Mouse (Mus musculus) 3T3-L1 (cell line): ENCODE measurements around the gene Tmem43.

Source experiments
- DNase-seq: peaks from one replicate; pipeline ENCODE4 v3.0.0-alpha.2; 2015; ENCODE audit warnings: low read depth, low spot score

Gene Tmem43

DNA sequence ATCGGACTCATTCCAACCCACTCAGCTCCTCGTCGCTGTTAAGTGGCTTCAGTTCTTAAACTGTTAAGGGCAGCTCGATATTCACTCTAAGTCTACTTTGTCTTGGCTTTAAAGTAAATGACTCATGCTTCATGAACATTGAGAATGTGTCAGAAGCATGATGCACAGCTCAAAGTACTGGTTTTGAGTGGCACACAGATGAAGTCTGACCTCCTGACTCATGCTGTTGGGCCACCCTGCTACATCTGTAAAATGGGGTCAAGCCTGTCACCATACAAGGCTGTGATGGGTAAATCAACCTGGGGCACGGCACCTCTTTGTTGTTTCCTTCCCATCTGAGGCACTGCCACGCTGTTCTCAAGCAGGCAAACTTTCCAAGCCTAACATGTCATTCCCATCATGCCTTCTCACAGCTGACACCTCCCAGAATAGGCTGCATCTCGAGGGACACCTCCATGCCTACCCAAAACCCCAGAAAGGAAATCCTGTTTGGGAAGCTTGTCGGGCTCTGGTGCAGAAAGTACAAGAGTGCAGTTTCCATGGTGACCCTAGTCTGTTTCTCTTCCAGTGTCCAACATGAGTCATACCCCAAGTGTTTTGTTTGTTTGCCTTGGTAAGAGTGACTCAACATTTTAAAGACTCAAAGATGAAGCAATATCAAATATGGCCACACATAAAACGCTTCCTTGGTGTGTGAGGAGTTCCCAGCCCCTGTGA lies 15.2 kb downstream of the Tmem43 start:
- DNase-seq: peak; percentile 99

DNA sequence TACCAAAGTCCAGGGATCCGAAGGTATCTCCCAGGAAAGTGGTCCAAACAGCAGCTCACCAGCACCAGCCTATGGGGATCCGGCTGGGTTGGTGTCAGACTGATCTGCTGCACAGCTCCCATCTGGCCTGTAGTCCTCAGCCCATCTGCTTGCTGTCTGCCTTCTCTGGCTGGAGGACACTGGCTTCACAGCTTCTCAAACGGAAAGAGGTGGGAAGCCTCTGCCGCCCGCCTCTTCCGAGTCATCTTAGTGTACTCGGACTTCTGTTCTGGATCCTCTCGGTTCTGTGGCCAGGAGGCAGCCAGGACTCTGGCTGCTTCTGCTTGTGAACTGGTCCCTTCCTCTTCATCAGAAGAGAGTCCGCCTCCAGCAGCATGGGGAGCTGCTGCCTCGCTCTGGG lies 16.4 kb downstream of the Tmem43 start:
- DNase-seq: no peak

DNA sequence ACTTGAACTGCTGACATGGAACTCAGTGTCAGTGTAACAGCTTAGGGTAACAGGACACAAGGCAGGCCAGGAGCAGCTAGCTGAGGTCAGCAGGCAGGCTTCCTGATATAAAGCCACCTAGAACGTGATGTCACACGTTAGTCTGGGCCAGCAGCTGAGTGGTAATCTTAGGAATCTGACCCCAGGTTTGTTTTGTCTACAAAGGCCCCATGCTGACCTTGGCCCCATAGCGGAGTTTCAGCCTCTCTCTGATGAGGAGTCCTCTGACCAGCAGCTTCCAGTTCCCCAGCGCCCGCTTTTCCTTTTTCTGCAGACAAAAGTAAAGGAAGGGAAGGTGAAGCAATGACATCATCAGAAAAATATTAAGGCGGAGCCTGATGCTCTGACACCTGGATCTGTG lies 17.5 kb downstream of the Tmem43 start:
- no peak for DNase-seq

DNA sequence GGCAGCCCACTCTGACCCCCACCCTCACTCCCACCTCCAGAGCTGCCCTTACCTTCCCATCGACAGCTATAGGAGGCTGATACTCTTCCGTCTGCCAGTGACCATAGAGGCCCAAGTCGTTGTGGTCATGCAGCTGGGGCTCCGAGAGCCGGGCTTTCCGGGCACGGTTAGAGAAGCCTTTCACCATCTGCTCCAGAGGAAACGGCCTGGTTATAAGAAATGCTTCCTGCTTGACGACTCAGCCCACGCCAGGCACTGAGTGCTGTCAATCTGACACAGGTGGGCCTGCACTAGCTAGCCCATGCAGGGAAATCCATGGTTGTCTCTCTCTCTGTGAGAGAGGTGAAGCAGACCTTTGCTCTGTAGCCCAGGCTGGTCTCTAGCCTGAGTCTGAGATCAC lies 19.6 kb downstream of the Tmem43 start:
- DNase-seq: no peak

DNA sequence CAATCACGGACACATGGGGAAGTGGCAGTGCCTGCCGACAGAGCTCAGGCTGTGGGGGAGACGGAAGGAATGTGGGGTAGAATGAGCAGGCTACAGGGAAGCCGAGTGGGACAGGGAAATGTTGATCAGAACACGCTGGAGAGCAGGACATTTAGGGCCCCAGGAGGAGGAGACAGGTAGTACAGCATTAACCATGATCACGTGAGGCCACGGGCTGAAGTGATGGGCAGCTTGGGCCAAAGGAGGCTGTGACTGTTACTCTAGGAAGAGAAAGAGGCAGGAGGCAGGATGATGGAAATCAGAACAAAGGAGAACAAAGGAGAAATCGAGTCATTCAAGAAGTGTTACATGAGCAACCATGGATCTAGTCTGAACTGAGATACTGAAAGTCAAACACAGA lies 21.0 kb downstream of the Tmem43 start:
- no peak for DNase-seq

DNA sequence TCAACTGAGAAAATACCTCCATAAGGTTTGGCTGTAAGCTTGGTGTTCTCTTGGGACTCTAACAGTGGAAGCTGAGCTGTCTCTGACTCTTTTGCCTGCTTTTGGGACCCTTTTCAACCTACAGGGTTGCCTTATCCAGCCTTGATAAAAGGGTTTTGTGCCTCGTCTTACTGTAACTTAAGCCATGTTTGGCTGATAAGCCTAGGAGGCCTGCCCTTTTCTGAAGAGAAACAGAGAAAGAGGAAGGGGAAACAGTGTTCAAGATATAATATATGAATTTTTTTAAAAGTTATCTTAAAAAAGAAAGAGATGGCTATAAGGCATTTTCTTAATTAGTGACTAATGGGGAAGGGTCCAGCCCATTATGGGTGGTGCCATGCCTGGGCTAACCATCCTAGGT lies 29.8 kb downstream of the Tmem43 start:
- DNase-seq: no peak

DNA sequence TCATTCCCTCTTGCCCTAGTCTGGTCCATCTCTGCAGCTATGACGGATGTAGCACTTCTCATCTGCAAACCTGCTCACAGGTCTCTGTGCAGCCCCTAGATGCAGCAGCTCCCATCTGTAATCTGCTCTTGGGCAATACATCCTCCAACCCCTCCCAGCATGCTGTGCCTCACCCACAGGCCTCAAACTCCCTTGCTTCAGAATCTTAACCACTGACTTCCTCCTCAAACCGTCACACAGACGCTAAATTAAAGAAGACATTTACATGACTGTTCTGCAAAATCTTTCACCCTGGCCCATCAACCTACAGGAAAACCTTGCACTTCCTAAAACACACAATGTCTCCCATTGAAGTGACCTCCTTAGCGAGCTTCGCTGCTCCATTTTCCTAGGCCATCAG lies 32.5 kb downstream of the Tmem43 start:
- no peak for DNase-seq

DNA sequence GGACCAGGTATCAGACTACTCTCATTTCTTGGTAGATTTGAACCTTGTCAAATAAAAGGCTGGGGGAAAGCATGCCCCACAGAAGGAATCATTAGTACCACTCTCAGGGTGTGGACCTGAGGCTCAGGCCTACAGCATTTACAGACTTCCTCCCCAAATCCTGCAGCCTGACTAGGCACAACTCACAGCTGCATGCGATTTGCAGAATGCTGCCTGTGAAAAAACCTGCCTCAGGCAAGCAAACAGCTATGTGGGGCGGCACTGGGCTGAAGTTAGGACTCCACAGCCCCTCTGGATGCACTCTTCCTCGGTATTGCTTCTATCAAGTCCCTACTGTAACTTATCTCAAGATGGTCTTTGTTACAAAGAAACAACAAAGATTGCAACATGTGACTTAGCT lies 34.5 kb downstream of the Tmem43 start:
- no peak for DNase-seq

DNA sequence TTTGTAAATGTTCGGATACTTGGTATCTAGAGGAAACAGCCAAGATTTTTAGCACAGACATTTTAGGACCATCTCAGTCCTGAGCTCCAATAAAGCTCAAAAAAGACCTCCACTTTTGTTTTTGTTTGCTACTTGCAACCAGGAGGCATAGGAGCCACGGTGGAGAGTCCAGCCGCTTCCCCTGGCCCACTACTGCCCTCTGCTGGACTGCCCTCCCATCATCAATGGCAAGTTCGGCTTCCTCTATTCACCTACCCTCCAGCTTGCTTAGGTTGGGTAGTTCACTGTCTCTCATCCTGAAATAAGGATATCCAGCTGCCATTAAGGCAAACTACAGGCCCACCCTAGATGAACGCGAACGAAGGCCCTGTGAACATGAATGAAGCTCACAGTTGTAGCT lies 35.8 kb downstream of the Tmem43 start:
- peak; percentile 87 for DNase-seq

DNA sequence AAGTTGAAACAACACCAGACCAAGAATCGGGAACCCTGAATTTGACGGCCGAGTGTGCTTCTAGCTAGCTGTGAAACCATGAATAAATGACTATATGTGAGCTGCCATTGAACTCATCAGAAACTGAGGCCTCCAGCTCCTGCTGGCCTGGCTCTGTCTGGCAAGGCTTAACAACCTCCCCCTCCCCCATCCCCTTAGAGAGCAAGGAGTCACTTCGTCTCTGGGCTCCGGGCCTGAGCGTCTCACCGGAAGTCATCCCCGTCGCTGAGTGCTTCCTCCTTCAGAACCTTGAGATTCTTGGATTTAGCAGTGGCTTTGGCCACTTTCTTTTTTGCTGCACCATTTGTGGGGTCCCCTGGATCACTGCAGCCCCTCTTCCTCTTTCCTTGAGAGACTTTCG lies 36.7 kb downstream of the Tmem43 start:
- DNase-seq: no peak

DNA sequence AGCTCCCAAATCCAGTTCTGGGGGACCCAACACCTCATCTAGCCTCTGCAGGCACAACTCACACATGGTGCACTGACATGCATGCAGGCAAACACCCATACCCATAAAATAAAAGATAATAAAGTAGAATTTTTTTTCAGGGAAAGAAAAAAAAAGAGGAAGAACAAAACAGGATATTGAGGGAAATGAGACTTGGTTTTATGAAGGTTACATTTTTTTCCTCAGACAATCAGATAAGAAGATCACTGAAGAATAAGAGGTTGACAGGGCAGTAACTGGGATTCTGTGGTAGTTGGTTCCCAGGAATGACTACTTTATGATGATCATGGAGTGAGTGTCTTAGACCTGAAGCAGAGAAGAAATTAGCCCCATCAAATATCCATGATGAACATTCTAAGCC lies 40.6 kb downstream of the Tmem43 start:
- DNase-seq: no peak

DNA sequence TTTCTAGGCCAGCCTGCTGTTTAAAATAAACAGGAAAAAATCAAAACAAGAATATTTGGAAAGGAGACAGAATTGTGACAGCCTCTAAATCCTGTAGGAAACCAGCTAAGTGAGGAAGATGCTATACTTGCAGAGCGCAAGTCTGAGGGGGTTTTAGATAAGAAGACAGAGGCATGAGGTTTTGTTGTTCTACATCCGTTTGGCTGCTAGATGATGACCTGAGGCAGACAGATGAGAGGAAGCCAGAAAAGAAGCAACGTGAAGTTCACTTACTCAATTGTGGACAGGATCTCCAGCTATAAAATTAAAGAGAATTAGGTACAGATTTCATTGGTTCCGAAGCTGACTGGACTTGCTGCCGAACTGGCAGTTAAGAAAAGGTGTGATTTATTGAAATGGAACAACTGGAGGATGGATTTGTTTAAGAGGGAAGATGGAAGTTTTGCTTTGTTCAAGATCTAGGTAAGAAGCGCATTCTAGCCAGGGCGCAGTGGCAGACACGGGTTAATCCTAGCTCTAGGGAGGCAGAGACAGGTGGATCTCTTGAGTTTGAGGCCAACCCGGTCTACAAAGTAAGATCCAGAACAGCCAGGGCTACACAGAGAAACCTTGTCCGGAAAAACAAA lies 41.3 kb downstream of the Tmem43 start:
- no peak for DNase-seq

DNA sequence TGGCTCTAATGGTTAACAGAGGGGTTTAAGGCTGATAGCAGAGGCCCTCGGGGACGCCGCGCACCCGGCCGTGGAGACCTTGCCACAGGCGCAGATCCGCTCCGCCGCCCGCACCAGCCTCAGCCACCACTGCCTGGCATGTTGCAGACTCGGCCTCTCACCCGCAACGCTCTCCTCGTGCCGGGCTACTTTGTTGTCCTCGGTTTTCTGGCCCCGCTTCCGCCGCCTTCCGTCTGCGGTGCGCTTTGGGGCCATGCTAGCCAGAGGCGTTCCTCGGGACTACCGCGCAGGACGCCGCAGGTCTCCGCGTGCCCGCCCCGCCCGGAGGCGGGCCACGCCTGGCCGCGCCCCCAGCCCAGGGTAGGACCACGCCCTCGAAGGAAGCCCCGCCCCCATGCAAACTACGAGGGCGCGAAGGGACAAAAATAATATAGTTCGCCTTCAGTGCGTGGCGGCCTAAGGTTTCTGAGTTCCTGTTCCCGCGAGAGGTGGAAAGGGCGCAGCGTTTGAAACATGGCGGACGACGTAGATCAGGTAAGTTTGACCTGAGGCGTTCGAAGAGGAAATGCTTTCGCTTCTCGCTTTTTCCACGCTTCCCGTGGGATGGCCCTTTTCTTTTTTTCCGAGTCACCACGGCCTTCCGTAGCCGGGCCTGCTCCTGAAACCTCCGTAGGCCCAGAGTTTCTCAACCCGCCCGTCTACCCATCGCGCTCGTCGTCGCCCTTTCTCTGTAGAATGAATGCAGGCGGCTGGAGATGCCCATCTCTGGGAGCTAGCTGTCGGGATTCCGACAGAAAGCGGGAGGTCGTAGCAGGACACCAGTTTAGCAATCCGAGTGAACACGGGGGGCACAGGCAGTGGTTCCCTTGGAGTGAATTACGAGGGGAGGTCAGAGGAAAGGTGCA lies 42.3 kb downstream of the Tmem43 start, which contains the start of the genes Xpc and Lsm3:
Gene Xpc (minus strand): TSS at position 344 of the 905 bp plus-strand sequence.
Gene Lsm3 (plus strand): TSS at position 384 of the 905 bp plus-strand sequence.
- peak; percentile 97 for DNase-seq

DNA sequence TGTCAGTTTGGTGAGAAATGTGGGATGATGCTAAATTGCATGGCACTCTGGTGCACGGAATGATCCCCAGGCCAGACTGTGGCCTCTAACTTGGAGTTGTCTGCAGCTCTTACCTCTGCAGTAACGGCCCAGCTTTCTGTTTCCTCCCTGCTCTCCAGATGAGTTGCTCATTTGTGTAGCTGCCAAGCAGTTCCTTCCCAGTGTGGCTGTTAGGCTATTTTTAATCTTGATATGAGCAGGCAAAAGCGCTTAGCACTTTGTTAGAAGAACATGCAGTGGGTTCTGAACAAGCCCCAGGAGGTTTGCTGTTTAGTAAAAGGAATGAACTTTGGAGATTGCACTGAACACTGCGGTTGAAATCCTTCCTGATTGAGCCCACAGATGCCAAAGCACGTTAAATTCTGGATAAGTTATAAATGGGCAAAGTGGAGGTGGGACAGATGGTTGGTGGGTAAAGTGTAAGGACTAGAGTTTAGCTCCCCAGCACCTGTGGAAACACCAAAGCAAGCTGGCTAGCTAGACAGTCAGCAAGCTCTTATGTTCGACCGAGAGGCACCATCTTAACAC lies 45.0 kb downstream of the Tmem43 start:
- no peak for DNase-seq

DNA sequence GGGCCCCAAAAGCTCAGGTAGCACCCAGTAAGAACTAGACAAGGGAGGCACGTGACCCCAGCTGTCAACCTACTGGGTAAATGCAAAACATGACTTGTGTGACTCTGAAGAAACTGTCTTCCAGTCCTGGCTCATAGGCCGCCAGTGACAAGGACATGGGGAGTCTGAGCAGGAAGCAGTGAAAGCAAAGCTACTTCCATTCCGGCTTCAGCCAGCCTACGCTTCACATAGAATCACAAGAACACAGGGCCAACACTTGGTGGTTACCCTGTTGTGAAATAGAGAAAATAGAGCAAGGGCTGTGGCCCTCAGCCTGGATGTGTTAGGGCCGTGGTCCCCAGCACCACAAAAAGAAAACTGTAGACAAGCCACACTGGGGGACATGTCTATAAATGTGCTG lies 49.3 kb downstream of the Tmem43 start:
- no peak for DNase-seq

DNA sequence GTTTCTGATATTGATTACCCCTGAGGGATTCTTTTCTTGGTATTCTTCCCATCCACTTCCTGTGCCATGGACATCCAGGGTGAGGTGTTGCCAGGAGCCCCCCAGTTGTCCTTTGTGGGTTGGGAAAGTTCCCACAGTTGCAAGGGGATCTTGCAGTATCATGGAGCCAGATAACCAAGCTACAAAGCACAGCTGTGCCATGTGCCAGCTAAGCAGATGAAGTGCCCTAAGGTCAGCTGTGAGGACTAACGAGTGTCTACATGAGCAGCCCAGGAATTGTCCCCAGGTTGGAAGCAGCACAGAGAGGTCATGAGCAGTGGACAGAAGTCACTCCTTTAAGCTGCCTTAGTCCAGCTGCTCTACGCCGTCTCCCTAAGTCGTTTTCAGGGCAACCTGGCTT lies 52.0 kb downstream of the Tmem43 start:
- no peak for DNase-seq

DNA sequence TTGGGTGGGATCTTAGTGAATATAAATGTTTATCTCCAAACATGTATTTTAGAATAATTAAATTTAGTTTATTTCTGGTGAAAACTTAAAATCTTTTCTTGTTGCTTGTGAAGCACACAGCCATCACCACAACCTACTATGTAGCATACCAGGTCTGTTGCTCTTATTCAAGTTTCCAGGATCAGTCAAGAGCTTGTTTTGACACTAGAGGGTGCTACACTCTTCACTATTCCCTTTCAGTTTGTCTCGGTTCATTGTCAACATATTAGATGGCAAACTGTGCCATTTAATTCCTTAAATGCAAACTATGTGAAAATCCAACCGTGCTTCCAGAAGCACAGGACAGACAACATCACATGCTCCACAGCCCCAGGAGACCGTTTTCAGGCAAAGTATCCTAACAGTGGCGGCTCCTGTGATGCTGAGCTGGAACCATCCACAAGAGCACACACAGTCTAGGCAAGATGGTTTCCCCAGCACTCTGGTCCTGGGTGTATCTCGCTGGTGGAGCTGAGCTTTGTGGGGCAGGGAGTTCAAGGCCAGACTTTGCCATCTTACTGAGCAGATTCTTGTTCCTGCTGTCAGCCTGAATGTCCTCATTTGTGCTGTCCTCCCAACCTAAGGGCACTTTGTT lies 53.8 kb downstream of the Tmem43 start:
- DNase-seq: peak; percentile 89

DNA sequence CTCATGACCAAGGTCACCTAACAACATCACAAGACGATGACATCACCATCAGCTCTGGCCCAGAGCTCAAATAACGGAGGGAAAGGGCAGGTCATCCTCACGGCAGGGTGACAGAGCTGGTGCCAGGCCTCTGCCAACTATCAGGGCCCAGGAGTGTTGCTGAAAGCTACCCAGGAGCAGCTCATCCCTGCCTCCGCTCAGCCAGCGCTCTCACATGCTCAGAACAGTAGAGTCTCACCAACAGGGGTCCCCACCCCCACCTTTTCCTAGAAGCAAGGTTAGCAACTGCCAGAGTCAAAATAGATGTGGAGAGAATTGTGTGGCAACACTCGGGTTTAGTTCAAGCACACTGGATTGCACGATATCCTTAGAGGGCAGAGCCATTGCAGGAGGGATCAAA lies 54.8 kb downstream of the Tmem43 start:
- DNase-seq: no peak

DNA sequence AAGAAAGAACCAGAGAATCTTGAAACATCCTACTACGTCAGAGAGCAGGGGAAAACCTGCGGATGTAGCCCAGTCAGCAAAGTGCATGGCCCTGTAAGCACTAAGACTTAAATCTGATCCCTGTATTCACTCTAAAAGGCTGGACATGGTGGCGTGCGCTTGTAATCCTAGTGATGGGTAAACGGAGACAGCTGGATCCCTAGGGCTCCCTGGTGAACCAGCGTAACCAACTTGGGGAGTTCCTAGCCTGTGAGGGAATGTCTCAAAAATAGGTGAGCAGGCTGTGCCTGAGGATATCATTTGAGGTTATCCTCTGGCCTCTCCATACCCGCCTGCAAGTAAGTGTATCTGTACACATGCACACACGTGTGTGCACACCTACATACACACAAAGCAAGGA lies 57.2 kb downstream of the Tmem43 start:
- no peak for DNase-seq

DNA sequence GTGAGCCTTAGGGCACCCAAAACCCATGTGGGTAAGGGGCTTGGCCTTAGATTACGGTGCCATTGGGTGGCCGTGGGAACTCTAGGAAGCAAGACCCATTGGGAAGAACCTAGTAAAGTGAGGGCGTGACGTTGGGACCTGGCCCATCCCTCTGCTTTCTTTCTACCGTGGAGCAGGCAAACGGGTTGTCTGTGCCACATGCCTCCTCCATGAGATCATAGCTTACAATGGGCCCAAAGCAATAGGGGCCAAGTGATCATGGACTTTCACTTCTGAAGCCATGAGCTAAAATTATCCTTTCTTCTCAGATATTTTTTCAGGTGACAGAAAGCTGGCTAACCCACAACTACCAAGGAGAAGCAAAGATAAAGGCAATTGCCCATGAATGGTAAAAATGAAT lies 57.8 kb downstream of the Tmem43 start:
- peak; percentile 32 for DNase-seq

DNA sequence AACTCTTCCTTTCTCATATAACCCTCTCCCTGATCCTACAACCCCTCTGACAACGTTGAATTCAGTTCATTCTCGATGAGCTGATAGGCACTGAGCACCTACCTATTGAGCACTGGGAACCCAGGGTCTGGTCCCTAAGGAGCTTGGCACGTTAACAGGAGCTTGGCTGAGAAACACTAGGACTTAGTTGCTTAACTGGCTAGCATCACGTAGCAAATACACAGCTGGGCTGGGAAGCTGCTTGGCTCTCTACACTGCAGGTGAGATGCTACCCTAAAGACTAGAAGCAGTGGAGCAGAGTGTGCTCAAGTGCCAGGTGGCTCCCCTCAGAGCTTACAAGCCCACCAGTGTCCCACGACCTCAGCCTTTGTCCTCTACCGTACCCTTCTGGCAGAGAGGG lies 59.2 kb downstream of the Tmem43 start:
- DNase-seq: no peak

DNA sequence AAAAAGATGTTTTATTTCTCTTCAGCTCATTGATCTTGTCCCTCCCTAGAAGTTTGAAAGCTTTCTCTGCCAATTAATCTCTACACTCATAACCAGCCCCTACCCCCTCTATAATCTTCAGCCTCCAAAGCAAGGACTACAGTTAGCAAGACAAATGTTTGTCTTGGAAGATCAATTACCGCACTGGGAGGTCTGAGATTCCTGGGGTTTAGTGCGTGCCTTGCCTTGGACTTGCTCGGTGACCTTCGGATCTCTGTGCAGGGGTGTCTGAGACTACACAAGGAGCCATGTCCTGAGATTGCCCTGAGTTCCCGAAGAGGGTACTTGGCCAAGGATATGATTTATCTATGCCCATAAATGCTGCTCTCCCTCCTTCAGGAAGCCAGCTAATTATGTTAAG lies 59.9 kb downstream of the Tmem43 start:
- DNase-seq: no peak
